In genomic region chr17:35060737-35061297, GRCm38 (mm10) we compare ENCODE assay signal across 9 mouse cellular contexts. TPM values are rescaled to one million over a fixed set of nuclear protein-coding genes. Genes with fewer than 3 reads are reported as not detected.
DNase-seq lines count a peak whose midpoint lies in the region; ATAC-seq lines count a peak whose summit lies in the region.
"Had no signal": no experiment of that assay in that cellular context is flagged by ENCODE, and none has a peak within 500 bp of the region (broad histone marks: within the 10 kb centered on the region; RNA-seq: fewer than 3 reads in every experiment).

No protein-coding gene starts in this region.

- peaks cover 93% of the 10 kb centered on the region for H3K4me1 ChIP-seq in megakaryocyte, embryonic 14.5 days
- H3K4me1 ChIP-seq in forebrain, embryonic 15.5 days, result peaks cover 38% of the 10 kb centered on the region
- peaks cover 21% of the 10 kb centered on the region for H3K4me1 ChIP-seq in midbrain, embryonic 14.5 days (ENCODE audit: control insufficient read depth, insufficient read depth, low read length)

- intact Hi-C loops in left cerebral cortex, postnatal 4 days (cut with DNase I), result no loop called here

- no peaks in the 10 kb centered on the region for H3K9me3 ChIP-seq in megakaryocyte, embryonic 14.5 days
- H3K9me3 ChIP-seq in forebrain, embryonic 15.5 days, result no peaks in the 10 kb centered on the region
- no peaks in the 10 kb centered on the region for H3K9me3 ChIP-seq in midbrain, embryonic 14.5 days (ENCODE audit: control insufficient read depth, low read length)

- peak overlapping the region; percentile 94 for H3K4me3 ChIP-seq in megakaryocyte, embryonic 14.5 days (replicated peaks)
- peak overlapping the region; percentile 80 for H3K4me3 ChIP-seq in forebrain, embryonic 15.5 days
- H3K4me3 ChIP-seq in midbrain, embryonic 14.5 days (replicated peaks; ENCODE audit: low read depth, low read length), result peak overlapping the region; percentile 58

- peak overlapping the region; percentile 92 for H3K4me2 ChIP-seq in forebrain, embryonic 15.5 days (replicated peaks)
- H3K4me2 ChIP-seq in midbrain, embryonic 14.5 days (ENCODE audit: low read length), result peak overlapping the region; percentile 91

- no peaks in the 10 kb centered on the region for H3K27me3 ChIP-seq in megakaryocyte, embryonic 14.5 days (replicated peaks)
- H3K27me3 ChIP-seq in forebrain, embryonic 15.5 days, result peaks cover 19% of the 10 kb centered on the region; the same call in 1 of the 2 replicates
- H3K27me3 ChIP-seq in midbrain, embryonic 14.5 days (ENCODE audit: control insufficient read depth, insufficient read depth, low read length), result peaks cover 18% of the 10 kb centered on the region; the same call in 1 of the 2 replicates

- no peak overlapping the region for H3K27ac ChIP-seq in forebrain, embryonic 15.5 days (replicated peaks)
- no peak overlapping the region for H3K27ac ChIP-seq in midbrain, embryonic 14.5 days (replicated peaks; ENCODE audit: low read depth, low read length)

- H3K9ac ChIP-seq in forebrain, embryonic 15.5 days (replicated peaks), result peak overlapping the region; percentile 89
- H3K9ac ChIP-seq in midbrain, embryonic 14.5 days (replicated peaks; ENCODE audit: low read length), result no peak overlapping the region

- ATAC-seq in megakaryocyte, adult 5-6 weeks (ENCODE audit: poor library complexity, severe bottlenecking), result no peak
- no peak for ATAC-seq in forebrain, embryonic 15.5 days (replicated peaks)
- no peak for ATAC-seq in midbrain, embryonic 14.5 days (ENCODE audit: low FRiP score, low TSS enrichment)

- peak; percentile 65 for DNase-seq in kidney, postnatal 10 days
- no peak for DNase-seq in midbrain, embryonic 14.5 days
- no peak for DNase-seq in natural killer cell, adult 2 months (ENCODE audit: low spot score in 2 of 2)
- DNase-seq in right cerebral cortex, postnatal 36 days (ENCODE audit: low spot score in 2 of 2), result no peak
- DNase-seq in left cerebral cortex, postnatal 4 days, result no peak

- WGBS in forebrain, embryonic 15.5 days, result 57% methylated on average over 22 of the region's 22 CpGs
- 67% methylated on average over 22 of the region's 22 CpGs for WGBS in midbrain, embryonic 14.5 days

- peaks cover 80% of the 10 kb centered on the region for H3K36me3 ChIP-seq in megakaryocyte, embryonic 14.5 days (replicated peaks; ENCODE audit: low read length)
- peaks cover 27% of the 10 kb centered on the region; the same call in 1 of the 2 replicates for H3K36me3 ChIP-seq in forebrain, embryonic 15.5 days
- peaks cover 34% of the 10 kb centered on the region for H3K36me3 ChIP-seq in midbrain, embryonic 14.5 days (ENCODE audit: control insufficient read depth, insufficient read depth, low read length)

RNA-seq across cellular contexts. Expression of gene Ddah2, which starts 2.0 kb away (rescaled TPM):
- 30.5 and 36.5 TPM in 2 replicates for polyA plus RNA-seq in megakaryocyte, embryonic 14.5 days (2012; ENCODE audit: insufficient read depth, low replicate concordance)
- 2.2 and 3.1 TPM in 2 replicates for total RNA-seq in megakaryocyte, adult 5-6 weeks (2015)
- total RNA-seq in megakaryocyte, adult 5-6 weeks (2017), result 1.2 and 2.7 TPM in 2 replicates
- 540 and 556 TPM in 2 replicates for polyA plus RNA-seq in forebrain, embryonic 15.5 days (2015; fragmentation: Nextera tagmentation; extraction: Ambion mirVana)
- 375 and 392 TPM in 2 replicates for polyA plus RNA-seq in midbrain, embryonic 14.5 days (2014; fragmentation: Nextera tagmentation; extraction: Ambion mirVana)
- total RNA-seq in left cerebral cortex, postnatal 4 days (2021), result 100 to 1,000 TPM; 101 to 115 TPM

RNA-seq across cellular contexts. Expression of gene Ly6g6c, which starts 4.4 kb away (rescaled TPM):
- polyA plus RNA-seq in megakaryocyte, embryonic 14.5 days (2012; ENCODE audit: insufficient read depth, low replicate concordance), result 14.8 and 15.5 TPM in 2 replicates
- total RNA-seq in megakaryocyte, adult 5-6 weeks (2015), result not detected in 2 replicates
- not detected in 2 replicates for total RNA-seq in megakaryocyte, adult 5-6 weeks (2017)
- polyA plus RNA-seq in forebrain, embryonic 15.5 days (2015; fragmentation: Nextera tagmentation; extraction: Ambion mirVana), result not detected in 2 replicates
- polyA plus RNA-seq in midbrain, embryonic 14.5 days (2014; fragmentation: Nextera tagmentation; extraction: Ambion mirVana), result not detected in 2 replicates
- not detected for total RNA-seq in left cerebral cortex, postnatal 4 days (2021)
- total RNA-seq: liver, adult 2 months had no signal
- polyA plus RNA-seq: liver, adult 2 months had no signal

RNA-seq across cellular contexts. Expression of gene Mpig6b, which starts 5.2 kb away (rescaled TPM):
- 53.5 and 66.3 TPM in 2 replicates for polyA plus RNA-seq in megakaryocyte, embryonic 14.5 days (2012; ENCODE audit: insufficient read depth, low replicate concordance)
- total RNA-seq in megakaryocyte, adult 5-6 weeks (2015), result not detected in 2 replicates
- total RNA-seq in megakaryocyte, adult 5-6 weeks (2017), result not detected in 2 replicates
- 0.15 and 0.17 TPM in 2 replicates for polyA plus RNA-seq in forebrain, embryonic 15.5 days (2015; fragmentation: Nextera tagmentation; extraction: Ambion mirVana)
- 0.11 and 0.21 TPM in 2 replicates for polyA plus RNA-seq in midbrain, embryonic 14.5 days (2014; fragmentation: Nextera tagmentation; extraction: Ambion mirVana)
- not detected for total RNA-seq in left cerebral cortex, postnatal 4 days (2021)
- polyA plus RNA-seq: liver, adult 2 months had no signal

RNA-seq across cellular contexts. Expression of gene Clic1, which starts 11.1 kb away (rescaled TPM):
- polyA plus RNA-seq in megakaryocyte, embryonic 14.5 days (2012; ENCODE audit: insufficient read depth, low replicate concordance), result 244 and 373 TPM in 2 replicates
- 415 and 463 TPM in 2 replicates for total RNA-seq in megakaryocyte, adult 5-6 weeks (2015)
- total RNA-seq in megakaryocyte, adult 5-6 weeks (2017), result 386 and 405 TPM in 2 replicates
- polyA plus RNA-seq in forebrain, embryonic 15.5 days (2015; fragmentation: Nextera tagmentation; extraction: Ambion mirVana), result 98.4 and 100 TPM in 2 replicates
- polyA plus RNA-seq in midbrain, embryonic 14.5 days (2014; fragmentation: Nextera tagmentation; extraction: Ambion mirVana), result 17.7 and 22.8 TPM in 2 replicates
- 10 to 100 TPM; 20.2 to 20.3 TPM for total RNA-seq in left cerebral cortex, postnatal 4 days (2021)

RNA-seq across cellular contexts. Expression of gene Msh5, which starts 14.3 kb away (rescaled TPM):
- 10.5 and 10.9 TPM in 2 replicates for polyA plus RNA-seq in megakaryocyte, embryonic 14.5 days (2012; ENCODE audit: insufficient read depth, low replicate concordance)
- total RNA-seq in megakaryocyte, adult 5-6 weeks (2015), result 7.4 and 7.5 TPM in 2 replicates
- 3.6 and 6.3 TPM in 2 replicates for total RNA-seq in megakaryocyte, adult 5-6 weeks (2017)
- 2.8 and 3.2 TPM in 2 replicates for polyA plus RNA-seq in forebrain, embryonic 15.5 days (2015; fragmentation: Nextera tagmentation; extraction: Ambion mirVana)
- polyA plus RNA-seq in midbrain, embryonic 14.5 days (2014; fragmentation: Nextera tagmentation; extraction: Ambion mirVana), result 2.1 and 2.8 TPM in 2 replicates
- total RNA-seq in left cerebral cortex, postnatal 4 days (2021), result 1 to 10 TPM; 2.0 to 3.2 TPM

Comparison
In these comparisons a context has a peak if more than half of its experiments do, and no peak if none do; other contexts are left out.
1. RNA of gene Ddah2, which starts 2.0 kb away (polyA plus RNA-seq): 540 to 556 TPM in forebrain, embryonic 15.5 days and 375 to 392 TPM in midbrain, embryonic 14.5 days; 30.5 to 36.5 TPM in megakaryocyte, embryonic 14.5 days; every median in the first group is over 10 times any median in the second.
2. RNA of gene Ly6g6c, which starts 4.4 kb away (polyA plus RNA-seq): 14.8 to 15.5 TPM in megakaryocyte, embryonic 14.5 days; not detected in forebrain, embryonic 15.5 days and not detected in midbrain, embryonic 14.5 days; every median in the first group is over 10 times any median in the second.
3. RNA of gene Mpig6b, which starts 5.2 kb away (polyA plus RNA-seq): 53.5 to 66.3 TPM in megakaryocyte, embryonic 14.5 days; 0.11 to 0.21 TPM in midbrain, embryonic 14.5 days and 0.15 to 0.17 TPM in forebrain, embryonic 15.5 days; every median in the first group is over 10 times any median in the second.
4. Peak in every context shown above with its lines, with median percentiles within 50 percentile points of each other: H3K4me3 ChIP-seq.